Mouse (Mus musculus) cortical plate, adult 2 months (tissue): ENCODE measurements around the gene Dusp10.

Experiments used
- CTCF ChIP-seq: fragments of 200-500 bp; IDR thresholded peaks from 2 replicates; pipeline ENCODE4 v1.5.1; 2011; ENCODE audit warnings: mild to moderate bottlenecking, control low read depth, low read length; ENCODE audit not compliant: insufficient read depth; ENCODE audit errors: extremely low read depth
- POLR2A ChIP-seq: fragments of 200-500 bp; IDR thresholded peaks from 2 replicates; pipeline ENCODE4 v1.6.1; 2011; ENCODE audit warnings: mild to moderate bottlenecking, low read length, control low read depth; ENCODE audit not compliant: insufficient read depth; ENCODE audit errors: extremely low read depth

DNA sequence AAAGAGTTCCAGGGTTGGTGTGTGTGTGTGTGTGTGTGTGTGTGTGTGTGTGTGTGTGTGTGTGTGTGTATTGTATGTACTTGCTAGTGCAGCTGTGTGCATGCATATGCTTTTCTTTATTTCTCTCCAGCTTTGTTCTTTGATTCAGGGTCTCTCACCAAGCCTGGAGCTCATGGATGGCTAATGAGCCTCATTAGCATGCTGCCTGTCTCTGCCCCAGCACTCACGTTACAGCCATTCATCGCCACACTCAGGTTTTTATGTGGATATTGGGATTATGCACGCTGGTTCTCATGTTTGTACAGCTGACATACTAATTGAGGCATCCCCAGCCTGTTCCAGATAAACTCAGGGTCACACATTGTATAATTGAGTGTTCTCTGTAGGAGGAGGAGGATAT is 81.8 kb downstream of the Dusp10 start:
- TF ChIP-seq CTCF (no peak), POLR2A (no peak)
